Mouse (Mus musculus) lung, postnatal 36 days (tissue): ENCODE data around the gene Sstr3.

Experiments
- DNase-seq: peaks from one replicate; pipeline ENCODE4 v3.0.0; 2022; ENCODE audit warnings: mixed read lengths

The Sstr3 gene

DNA sequence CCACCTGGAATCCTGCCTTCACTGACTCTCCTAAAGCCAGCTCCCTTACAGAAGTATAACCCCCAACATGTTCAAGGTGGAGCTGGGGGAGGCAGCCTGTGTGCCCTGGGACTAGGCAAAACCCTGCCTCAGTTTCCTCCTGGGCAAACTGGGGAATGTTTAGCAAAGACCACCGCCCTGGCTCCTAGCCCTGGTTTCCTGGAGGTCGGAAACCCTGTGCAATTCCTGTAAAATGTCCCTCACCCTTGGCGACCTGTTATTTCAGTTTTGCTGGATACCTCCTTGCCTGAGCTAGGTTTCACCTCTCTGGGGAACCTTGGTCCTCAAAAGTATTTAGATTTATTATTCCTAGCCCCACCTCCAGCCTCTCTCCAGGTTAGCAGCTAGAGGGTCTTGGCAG lies 14.3 kb downstream of the Sstr3 start:
- DNase-seq, result no peak

DNA sequence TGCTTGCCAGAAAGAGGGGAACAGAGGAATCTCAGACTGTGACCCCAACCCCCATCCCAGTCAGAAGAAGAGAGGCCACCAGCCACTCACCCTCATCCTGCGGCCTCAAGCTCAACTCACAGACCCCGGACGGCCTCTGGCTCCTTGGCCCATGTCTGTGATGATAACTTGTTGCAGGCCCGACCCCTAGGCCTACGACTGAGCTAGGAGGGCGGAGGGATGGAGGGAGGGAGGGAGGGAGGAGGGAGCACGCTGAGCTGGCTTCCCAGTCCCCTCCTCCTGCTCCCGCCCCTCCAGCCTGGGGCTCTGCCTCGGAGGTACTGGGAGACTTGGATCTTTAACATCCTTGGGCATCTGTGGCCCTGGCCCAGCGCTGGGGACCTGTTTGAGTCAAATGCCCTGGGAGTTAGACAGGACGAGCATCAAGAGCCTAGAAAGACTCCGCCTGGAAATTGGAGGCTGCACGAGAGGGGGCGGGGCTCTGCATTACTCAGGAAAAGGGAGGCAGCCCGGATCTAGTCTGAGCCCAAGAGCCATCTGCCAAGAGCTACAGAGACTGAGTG lies 15.0 kb downstream of the Sstr3 start:
- DNase-seq, result peak; percentile 76

DNA sequence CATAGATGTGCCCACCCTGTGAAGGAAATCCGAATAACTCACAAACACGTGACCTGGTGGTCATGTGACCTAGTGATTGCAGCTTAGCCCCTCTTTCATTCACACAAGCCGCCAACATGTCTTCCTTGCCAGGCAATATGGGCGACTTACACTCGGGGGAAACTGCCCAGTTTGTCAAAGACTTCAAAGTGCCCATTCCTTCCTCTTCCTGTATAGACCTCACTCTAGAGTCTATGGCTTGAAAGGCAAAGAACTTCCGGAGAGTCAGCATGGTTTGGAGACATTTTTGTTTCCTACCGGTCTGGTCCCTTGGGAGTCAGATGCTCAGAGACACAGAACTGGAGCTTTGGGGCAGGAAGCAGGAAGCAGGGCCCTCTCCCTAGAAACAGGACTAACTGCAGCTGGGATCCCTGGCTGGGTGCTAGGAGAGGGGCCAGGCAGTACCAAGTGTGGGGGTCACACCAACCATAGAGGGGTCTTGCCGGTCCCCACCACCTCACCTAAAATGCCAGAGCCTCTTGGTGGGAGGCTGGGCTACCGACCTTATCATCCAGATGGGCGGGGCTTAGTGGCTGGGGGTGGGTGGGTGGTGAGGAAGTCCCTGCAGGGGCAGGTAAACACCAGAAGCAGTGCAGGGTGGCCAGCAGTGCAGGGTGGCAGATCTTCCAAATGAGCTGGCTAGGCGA lies 15.6 kb downstream of the Sstr3 start:
- DNase-seq, result peak; percentile 42

DNA sequence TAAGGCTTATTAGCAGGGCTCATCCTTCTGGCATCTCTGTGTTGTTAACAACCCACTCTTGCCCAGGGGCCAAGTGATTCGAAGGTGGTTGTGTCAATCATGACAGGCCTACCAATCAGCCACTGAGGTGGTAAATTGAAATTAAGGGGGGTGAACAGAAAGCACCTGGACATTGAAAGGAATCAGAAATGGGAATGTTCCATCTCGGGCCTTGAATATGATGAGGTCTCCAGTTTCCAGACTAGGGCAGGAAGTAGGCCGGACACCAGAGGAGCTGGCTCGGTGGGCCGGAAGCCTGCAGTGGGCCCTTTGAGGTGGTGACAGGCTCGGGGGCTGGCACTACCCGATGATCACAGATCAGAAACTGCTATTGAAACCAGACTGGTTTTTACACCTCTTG lies 16.5 kb downstream of the Sstr3 start:
- DNase-seq, result peak; percentile 59

DNA sequence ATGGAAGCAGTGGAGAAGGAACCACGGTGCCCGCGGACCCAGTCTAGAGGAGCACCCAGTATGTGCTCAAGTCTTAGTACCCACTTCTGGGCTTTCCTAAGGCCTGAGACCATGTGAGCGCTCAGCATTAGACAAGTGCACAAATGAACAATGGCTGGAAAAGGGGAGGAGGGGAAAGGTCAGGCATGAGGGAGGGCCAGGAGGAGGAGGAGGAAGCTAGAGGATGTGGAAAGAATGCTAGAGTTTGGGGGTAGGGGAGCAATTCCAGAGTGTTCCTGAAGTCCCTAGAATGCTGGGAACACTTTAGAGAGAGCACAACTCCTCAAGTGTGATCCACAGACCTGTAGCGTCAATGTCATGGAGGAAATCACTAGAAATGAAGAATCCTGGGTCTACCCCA lies 20.3 kb downstream of the Sstr3 start:
- no peak for DNase-seq

DNA sequence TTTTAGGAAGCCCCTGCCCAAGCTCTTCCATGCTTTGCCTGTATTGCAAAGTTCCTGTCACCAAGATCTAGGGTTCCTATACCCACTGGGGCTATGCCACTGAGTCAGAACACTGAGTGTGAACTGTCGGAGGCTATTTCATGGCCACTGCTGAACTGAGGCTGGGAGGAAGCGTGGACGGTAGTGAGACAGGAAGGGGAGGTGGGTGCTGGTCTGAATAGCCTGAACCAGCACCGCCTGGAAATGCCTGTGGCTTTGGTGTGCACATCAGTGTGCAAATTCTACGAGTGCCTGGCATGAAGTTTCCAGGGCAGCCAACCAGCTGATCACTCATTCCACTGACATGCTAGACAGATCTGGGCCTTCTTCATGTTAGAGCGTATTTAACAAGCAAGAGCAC lies 22.6 kb downstream of the Sstr3 start:
- no peak for DNase-seq

DNA sequence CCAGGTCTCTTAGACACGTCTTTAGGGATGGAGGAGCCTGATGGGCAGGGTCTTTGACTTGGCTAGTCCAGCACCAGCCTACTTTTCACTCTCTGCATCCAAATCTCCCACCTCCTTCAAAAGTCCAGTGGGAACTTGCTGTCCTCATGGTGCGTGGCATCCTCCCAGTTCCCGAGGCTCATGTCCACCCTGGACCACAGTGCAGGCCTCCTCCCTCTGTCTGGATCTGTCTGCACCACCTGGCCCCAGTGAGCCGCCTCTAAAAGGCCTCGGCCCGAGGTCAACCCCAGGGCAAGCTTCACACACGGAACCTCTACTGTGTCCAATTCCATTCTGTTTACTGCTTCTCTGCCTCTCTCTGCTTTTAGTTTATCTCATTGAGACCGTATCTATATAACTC lies 23.2 kb downstream of the Sstr3 start:
- peak; percentile 12 for DNase-seq

DNA sequence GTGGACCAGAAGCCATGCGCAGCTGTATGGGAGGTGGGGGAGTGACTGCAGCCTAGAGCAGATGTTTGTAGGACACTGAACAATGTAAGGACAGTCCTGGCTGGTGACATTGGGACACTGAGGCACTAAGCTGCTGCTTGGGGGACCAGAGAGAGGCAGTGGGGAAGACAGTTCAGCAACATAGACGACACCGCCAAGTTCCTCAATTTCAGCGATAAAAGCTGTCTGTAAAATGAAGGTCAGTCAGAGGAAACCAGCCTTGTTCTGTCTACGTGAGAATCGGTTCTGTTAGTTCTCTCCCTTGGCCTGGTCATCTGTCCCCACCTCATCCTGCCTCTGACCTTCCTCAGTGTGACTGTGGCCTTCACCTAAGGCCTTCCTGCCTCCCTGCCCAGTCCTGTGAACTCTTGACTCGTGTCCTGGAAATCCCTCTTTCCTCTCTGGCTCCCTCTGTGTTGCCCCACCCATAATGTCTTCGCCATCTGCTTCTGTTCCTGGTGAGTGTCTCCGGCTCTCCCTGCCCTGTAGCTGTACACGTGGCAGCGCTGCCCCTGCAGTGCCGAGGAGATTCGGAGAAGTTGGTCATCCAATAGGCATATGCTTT lies 24.3 kb downstream of the Sstr3 start:
- peak; percentile 44 for DNase-seq

DNA sequence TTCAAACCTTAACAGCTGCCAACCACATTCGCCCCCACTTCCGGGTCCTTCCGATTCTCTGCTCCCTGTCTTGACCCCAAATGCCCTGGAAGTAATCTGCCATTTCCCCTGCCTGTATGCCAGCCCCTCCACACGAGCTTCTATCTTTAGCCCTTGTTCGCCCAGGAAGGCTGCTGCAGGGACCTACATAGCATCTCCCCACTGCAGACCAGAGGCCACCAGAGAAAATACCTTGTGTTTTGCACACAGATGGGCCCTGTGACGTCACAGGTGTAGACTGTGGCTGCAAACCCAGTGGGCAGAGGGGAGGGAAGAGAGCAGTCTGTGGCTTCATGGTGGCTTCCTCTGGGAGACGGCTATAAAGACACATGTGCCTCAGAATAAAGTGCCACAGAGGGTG lies 26.3 kb downstream of the Sstr3 start:
- no peak for DNase-seq

DNA sequence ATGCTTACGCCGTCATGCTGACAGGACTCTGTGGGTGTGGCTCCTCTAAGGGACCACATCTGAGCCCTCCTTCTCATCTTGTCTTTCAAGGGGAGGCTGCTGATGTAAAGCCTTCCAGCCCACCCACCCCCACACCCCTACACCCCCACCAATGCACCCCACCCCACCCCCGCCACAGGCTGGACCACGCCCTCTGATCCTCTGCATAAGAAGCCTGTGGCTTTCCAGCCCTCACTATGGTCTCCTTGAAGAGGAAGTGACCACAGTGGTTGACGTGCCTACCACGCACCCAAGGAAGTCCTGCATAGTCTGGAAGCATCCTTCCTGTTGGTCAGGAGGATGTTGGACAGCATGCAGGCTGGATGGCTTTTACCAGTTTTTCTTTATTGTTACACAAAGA lies 28.7 kb downstream of the Sstr3 start:
- DNase-seq, result no peak

DNA sequence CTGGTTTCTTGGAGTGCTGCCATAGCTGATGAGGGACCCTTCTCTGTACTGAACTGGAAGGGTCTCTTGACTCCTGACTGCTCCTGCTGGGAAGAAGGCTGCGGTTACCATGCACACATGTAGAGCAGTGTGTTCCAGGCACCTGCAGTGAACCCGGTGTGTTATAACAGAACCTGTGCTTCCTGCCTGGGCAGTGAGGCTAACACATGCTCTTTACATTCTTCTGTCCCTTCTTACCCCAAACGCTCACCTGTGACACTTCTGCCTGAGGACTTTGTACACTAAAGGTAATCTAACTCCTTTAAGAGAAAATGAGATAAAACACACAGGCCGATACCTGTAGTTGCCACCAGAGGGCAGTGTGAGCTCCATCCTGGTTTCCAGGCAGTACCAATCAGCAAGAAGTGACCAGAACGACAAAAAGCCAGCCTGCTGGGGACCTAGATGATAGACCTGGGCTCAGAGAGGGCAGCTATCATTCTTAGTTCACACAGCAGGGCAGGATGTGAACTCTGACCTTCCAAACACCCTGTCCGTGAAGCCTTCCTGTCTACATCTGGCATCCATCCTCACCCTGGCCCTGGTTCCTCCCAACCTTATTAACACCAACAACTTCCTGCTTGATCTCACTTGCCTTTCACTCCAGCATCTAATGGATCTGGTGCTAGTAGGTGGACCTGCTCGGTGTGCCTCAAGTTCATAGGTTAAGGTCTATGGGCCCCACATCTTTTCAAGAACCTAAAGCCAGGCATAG lies 29.9 kb downstream of the Sstr3 start:
- peak; percentile 90 for DNase-seq

DNA sequence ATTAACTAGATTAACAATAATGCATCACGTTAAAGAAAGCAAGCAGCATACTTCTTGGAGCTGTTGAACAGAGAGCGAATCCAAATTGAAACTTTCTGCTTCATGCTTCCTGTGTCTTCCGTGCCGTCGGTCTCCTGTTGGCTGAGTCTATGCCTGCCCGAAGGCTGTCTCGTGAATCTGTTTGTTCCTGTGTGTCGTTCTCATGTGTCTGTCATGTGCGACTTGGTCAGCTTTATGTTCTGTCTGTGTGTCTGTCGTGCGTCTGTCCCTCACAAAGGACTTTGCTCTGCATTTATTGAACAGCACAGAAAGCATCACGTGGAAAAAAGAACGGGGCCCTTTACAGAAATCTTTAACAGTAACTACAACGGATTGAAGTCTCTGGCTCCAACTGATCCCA lies 31.5 kb downstream of the Sstr3 start:
- no peak for DNase-seq

DNA sequence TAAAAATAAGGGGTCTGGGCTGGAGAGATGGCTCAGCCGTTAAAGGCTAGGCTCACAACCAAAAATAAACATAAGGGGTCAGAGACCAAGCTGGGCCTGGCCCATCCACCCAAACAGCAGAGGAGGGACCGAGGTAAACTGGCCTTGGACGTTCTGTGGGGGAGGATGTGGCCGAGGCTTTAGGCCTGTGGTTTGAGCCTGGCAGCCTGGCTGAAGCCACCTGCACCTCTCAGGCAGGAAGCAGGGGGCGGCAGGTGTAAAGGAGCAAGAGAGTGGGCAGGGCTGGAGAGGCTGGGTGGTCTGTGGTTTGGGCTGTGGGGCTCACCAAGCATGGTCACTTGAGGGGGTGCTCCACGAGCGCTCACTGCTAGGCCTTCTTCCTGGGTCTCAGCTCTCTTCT lies 32.5 kb downstream of the Sstr3 start:
- no peak for DNase-seq

DNA sequence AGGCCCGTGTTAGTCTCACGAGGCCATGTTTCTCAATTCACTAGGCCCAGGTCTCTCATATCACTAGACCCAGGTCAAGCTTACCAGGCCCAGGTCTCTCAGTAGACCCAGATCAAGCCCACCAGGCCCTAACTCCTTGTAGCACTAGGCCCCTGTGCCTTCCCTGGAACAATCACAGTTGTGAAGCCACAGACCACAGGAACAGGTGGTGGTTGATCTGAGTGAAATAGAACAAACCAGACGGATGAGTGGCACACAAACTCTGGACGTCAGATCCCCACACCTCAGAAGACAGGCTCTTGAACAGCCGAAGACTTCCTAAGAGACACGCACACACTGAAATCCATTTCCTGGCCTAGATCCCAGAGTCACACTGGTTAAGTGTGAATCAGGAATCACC lies 33.7 kb downstream of the Sstr3 start:
- DNase-seq, result no peak

DNA sequence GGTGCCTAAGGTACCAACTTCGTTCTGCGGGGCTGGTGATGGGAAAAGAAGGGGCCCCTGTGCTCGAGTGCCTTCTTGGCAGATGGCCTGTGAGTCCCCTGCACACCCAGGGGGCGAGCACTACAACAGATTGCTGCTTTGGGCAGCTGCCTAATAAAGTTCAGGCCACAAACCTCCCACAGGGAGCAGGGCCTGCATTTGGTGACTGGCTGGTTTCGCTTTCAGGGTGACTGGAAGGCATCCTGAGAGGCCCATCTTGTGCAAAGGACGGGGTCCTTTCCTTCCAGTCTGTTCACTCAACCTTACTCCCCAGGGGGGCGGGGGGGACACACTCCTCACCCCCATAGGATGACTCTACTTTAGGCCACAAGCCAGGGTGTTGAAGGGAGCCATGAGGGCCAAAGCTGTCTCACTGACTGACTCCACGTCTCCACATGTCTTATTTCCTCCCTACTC lies 34.3 kb downstream of the Sstr3 start:
- no peak for DNase-seq

DNA sequence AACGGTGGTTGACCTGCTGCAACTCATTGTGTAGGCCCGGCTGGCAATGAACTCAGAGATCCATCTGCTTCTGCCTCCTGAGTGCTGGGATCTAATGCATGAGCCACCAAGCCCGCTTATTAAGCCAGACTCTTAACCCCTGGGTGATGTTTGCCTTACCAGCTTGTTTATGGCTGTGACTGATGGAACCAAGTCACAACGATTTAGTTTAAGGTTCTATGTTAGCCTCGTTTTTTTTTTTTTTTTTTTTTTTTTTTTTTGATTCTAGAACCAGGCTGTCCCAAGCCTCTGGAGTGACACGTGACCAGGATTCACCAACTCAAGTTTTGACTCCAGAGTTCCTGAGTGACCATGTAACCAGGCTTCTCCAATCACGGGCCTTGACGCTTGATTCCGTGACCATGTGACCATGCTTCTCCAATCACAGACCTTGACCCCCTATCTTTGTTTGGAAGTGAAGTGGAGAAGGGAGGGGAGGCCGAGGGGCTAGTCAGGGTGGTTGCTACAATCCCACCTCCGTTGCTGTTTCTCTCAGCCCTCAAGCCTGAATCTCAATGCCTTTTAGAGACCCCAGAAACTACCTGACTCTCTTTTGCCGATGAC lies 35.1 kb downstream of the Sstr3 start:
- DNase-seq, result no peak

DNA sequence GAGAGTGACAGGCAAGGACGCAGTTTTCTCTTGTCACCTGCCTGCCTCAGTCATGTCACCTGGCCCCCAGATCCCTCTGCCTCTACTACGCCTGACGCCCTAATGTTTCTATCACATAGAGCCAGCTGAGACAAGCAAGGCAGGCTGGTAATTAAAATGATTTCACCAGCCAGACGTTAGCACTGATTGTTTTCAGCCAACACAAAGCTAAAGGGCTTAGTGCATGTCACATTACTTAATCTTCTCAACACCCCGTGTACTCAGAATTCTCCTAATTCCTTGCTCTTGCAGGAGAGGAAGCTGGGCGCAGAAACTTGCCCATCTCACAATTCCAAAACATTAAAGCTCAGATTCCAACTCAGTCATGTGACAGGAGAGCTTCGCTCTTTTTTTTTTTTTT lies 36.0 kb downstream of the Sstr3 start:
- no peak for DNase-seq

DNA sequence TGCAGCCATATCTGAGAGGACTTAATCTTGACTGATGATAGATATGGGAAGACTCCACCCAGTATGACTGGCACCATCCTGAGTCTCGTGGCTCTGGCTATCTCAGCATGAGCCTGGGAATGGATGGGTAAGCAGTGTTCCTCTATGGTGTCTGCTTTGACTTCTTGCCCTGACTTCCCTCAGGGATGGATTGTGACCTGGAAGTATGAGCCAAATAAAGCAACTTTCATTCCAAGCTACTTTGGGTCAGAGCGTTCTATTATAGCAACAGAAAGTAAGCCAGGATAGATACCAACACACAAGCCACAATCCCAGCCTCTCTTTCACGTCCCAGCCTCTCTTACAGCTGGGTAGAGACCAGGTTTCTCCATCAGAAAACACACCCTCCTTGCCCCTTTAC lies 38.9 kb downstream of the Sstr3 start:
- DNase-seq, result no peak

DNA sequence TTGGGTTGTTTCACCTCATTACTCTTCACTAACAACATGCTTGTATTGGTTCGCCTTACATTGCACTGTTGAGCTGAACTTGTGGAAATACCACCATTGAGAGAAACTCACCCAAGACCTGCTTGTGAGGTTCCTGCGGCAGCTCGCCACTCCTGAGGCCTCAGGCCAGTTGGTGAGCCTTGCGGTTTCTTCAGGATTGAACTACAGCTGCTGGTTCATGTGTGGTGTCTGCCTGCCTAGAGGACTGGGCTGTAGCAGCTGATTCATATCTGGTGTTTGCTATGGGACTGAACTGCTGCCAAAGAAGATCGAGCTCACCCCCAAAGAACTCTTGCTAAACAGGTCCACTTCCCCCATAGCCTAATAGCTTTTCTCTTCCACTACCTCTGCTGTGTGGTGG lies 39.7 kb downstream of the Sstr3 start:
- no peak for DNase-seq

DNA sequence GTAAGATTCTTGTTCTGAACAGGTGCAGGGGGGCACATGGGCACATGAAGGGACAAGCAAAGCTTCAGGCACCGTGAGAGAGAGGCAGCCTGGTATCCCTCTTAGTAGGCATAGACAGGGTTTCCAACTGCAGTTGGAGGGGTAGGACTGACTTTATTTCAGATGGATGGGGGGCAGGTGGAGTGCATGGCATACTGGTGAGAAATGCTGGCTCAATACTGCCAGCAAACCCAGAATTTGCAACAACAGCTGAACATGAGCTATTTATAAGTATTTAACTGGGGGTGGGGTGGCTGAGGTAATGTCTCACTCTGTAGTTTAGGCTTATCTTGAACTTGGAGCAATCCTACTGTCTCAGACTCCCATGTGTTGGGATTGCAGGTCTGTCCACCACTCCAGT lies 40.5 kb downstream of the Sstr3 start:
- no peak for DNase-seq

DNA sequence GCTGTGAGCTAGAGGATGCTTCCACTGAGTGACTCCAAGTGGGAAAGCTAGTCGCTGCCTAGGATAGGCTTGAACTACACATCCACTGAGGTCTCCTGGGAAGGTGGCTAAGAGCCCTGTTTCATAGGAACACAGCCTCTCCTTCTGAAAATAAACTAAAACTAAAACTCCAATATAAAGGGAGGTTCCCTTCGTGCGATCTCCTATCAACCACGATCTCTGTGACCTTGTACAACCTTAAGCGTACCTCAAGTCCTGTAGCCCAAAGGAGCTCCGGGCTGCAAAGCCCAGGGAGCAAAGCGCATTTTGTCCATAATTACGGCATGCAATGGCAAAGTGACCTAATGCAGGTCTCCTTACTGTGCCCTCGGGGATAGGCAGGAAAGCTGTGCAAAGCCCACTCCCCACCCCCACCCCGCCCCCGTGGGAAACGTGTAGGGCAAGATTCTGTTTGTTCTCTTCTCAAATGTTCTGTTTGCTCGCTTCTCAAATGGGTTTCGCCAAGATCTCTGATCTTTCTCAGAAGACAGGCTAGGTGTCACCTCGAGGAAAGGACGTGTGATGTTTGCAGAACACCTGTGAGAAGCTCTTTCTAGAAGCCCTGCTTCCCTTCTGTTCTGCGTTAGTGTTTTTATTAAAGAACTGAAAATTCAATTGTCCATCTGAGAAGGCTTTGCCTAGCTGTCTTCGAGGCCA lies 41.9 kb downstream of the Sstr3 start:
- no peak for DNase-seq

DNA sequence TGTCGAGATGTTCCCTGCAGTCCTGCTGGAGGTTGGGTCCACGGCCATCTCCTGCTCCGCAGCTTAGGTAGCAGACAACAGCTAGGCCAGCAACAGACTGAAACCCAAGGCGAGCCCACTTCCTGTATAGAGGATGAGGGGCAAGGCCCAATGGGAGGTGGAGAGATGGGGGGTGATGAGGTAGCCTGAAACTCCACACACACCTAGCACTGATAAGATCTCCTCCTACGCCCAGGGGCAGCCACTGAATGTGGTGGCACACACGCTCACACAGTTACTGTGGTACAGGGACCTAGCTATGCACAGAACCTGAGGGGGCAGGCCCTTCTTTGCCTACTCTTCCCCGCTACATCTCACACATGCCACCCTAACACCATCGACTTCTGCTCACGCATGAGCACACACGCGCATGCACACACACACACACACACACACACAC lies 49.5 kb downstream of the Sstr3 start, which contains the start of gene Il2rb:
TSS of gene Il2rb (minus strand) at position 304 of the 439 bp plus-strand sequence.
- DNase-seq, result no peak
